Mouse (Mus musculus): Measurements from ENCODE around the gene Stx8. TPM values are rescaled to one million over a fixed set of nuclear protein-coding genes. Genes with fewer than 3 reads are reported as not detected.

Stx8 gene
- polyA plus RNA-seq, 1 experiment: 8.7 TPM

GRCm38 (mm10) chr11:68142296-68142695 is 176.3 kb downstream of the Stx8 start:
- Histone ChIP-seq H3K4me1 (ENCODE audit: control insufficient read depth, insufficient read depth, low read length) (no peaks in the 10 kb centered on the region), H3K4me3 (replicated peaks; ENCODE audit: extremely low read depth, low read depth, low read length) (no peak overlapping the region)
- TF ChIP-seq CTCF (IDR thresholded peaks at IDR 0.05; ENCODE audit: insufficient read depth, low read length): no peak
- 70% methylated on average over 8 of the region's 8 CpGs for WGBS
- DNase-seq: no peak

DNA sequence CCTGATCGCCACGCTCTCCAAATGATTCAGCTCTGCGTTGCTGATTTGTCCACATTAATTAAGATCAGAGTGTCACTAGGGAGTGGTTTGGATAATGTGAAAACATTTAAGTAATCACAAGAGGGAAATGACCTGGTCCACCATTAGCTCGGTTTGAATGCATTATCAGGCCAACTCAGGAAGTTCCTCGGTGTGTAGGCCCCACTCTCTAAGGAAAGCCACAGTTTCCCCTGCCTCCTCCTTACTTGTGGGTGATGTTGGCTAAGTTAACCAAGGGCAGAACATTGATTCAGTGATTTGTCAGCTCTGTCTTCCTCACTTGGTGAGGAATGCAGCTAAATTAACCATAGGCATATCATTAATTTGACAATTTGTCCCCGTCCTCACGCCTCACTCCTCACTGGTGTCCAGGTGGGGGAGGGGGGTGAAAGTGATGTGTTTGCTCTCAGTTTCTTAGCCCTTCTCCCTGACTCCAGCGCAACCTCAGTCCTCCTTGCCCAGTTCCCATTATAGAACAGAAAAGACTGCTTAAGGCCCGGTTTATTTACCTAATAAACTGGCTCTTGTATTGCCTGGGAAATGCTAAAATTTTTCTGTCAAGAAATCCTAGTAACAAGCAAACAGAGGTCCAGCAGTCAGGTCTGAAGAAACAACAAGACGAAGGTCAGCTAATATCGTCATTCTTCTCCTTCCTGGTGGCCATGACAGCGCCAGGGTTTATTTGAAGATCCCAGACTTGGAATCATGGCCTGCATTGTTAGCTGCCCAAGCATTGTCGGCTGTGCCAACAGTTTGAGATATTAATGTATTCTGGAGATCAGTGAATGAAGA is 178.5 kb downstream of the Stx8 start:
- 54% methylated on average over 13 of the region's 13 CpGs for WGBS

DNA sequence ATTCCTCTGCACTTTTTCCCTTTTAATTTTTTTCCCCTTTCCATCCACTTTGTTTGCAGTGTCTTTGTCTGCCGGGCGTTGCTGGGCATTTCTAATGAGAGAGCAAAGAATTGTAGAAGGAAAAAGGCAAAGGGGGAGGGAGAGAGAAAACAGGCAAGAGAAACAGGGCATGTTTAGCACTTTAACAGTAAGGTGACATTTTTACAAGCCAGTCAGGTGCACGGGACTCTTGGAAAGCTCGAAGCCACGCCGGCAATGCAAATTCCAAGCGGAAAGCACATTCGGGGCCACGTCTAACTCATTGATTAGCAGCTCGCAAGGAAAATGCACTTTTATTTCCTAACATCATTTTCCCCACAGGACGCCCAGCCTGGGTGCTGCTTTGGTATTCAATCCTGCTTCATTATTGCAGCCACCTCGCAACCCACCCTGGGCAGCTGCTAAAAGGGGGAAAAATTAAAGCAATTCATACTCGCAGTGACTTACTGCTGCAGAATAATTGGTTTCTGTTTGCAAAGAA is 179.1 kb downstream of the Stx8 start:
- TF ChIP-seq POLR2A (IDR thresholded peaks at IDR 0.05; ENCODE audit: borderline replicate concordance, extremely low read depth, low read depth, low read length): no peak
- TF ChIP-seq CTCF (IDR thresholded peaks at IDR 0.05; ENCODE audit: insufficient read depth, low read length): no peak
- Histone ChIP-seq H3K4me1 (ENCODE audit: control insufficient read depth, insufficient read depth, low read length) (no peaks in the 10 kb centered on the region), H3K4me3 (replicated peaks; ENCODE audit: extremely low read depth, low read depth, low read length) (no peak overlapping the region)
- DNase-seq: no peak
- WGBS: 78% methylated on average over 13 of the region's 13 CpGs

More for the DNA sequence above, 178.5 kb downstream of the Stx8 start:
- TF ChIP-seq POLR2A (IDR thresholded peaks at IDR 0.05; ENCODE audit: borderline replicate concordance, extremely low read depth, low read depth, low read length) (no peak), CTCF (IDR thresholded peaks at IDR 0.05; ENCODE audit: insufficient read depth, low read length) (no peak)
- no peaks in the 10 kb centered on the region for H3K4me1 ChIP-seq (ENCODE audit: control insufficient read depth, insufficient read depth, low read length)
- no peak for DNase-seq
- no peak overlapping the region for H3K4me3 ChIP-seq (replicated peaks; ENCODE audit: extremely low read depth, low read depth, low read length)

DNA sequence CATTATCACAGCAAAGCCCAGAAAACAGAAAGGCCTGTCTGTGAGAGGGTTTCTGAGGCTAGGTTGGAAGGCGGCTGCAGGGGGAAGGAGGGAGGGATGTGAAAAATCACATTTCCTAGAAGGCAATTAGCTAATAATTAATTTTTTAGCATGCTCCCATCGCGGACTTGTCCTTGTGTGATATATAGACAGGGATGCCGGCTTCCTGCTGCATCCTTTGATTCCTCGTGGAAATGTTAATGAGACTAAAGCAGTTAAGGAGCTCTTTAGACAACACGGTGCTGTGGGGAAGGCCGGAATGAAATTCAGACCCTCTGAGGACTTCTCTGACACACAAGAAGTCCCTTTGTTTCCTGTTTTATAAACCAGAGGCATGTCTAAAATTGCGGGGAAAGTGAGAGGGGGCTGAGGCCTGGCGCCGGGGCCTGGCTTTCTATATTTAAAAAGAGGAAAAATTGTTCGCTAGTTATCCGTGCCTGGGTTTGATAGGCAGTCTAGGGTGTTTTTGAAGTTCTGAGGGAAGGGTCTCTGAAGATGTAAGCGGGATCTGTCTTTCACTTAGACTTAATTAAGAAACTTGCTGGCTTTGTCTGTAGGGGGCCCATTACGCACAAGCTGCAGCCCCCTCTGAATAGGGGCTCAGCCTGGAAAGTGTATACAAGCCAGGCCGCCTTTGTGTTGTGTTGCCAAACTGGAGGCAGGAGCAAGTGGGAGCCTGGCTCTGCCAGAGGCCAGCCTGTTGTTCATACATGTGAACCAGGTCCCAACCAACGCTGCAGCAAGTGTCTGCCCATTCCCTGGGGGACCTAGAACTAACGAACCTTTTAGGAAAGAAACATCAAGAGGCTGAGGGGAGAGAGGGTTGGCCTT is 179.8 kb downstream of the Stx8 start:
- DNase-seq: no peak
- Histone ChIP-seq H3K4me1 (ENCODE audit: control insufficient read depth, insufficient read depth, low read length) (no peaks in the 10 kb centered on the region), H3K4me3 (replicated peaks; ENCODE audit: extremely low read depth, low read depth, low read length) (no peak overlapping the region)
- TF ChIP-seq CTCF (IDR thresholded peaks at IDR 0.05; ENCODE audit: insufficient read depth, low read length): no peak
- no peak for TF ChIP-seq POLR2A (IDR thresholded peaks at IDR 0.05; ENCODE audit: borderline replicate concordance, extremely low read depth, low read depth, low read length)
- 79% methylated on average over 17 of the region's 17 CpGs for WGBS

DNA sequence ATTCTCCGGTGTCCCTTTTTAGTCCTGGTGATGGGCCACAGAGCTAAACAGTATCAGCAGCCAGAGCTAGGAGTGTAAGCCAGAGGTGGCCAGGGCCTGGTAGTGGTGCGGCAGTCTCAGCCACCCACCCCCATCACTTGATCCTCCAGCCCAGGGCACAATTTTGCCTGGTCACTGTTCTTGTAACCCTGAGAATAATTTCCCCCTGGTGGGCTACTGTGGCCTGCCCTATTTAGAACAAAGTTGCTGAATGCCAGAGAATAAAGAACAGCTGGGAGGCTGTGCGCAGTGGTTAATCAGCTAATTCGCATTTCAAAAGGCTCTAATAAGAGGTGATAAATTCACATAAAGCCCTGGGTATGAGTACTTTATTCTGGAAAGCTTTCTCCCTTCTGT is 180.5 kb downstream of the Stx8 start:
- Histone ChIP-seq H3K4me1 (ENCODE audit: control insufficient read depth, insufficient read depth, low read length) (no peaks in the 10 kb centered on the region), H3K4me3 (replicated peaks; ENCODE audit: extremely low read depth, low read depth, low read length) (no peak overlapping the region)
- no peak for DNase-seq
- 93% methylated on average over 4 of the region's 4 CpGs for WGBS
- TF ChIP-seq POLR2A (IDR thresholded peaks at IDR 0.05; ENCODE audit: borderline replicate concordance, extremely low read depth, low read depth, low read length) (no peak), CTCF (IDR thresholded peaks at IDR 0.05; ENCODE audit: insufficient read depth, low read length) (no peak)

DNA sequence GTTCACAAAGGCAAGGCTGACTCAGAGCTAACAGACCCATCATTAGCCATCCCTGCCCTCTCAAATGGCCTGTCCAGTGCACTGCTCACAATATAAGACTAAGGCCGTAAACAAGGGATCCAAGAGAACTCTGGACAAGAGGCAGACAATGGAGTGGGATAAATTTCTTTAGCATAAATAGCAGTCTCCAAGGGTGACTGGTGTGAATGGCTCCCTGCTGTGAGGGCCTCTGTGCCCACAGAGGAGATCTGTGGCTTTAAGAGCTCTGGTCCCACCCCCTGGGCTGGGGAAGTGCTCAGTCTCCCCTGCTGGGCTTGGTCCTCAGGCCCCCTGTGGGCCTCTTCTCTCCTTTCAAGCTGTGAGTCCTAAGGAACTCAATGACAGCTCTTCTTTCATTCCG is 184.9 kb downstream of the Stx8 start:
- TF ChIP-seq CTCF (IDR thresholded peaks at IDR 0.05; ENCODE audit: insufficient read depth, low read length): no peak
- TF ChIP-seq POLR2A (IDR thresholded peaks at IDR 0.05; ENCODE audit: borderline replicate concordance, extremely low read depth, low read depth, low read length): no peak
- H3K4me3 ChIP-seq (replicated peaks; ENCODE audit: extremely low read depth, low read depth, low read length): no peak overlapping the region
- DNase-seq: no peak
- 97% methylated on average over 2 of the region's 2 CpGs for WGBS
- H3K4me1 ChIP-seq (ENCODE audit: control insufficient read depth, insufficient read depth, low read length): no peaks in the 10 kb centered on the region; the same call in 1 of the 2 replicates

DNA sequence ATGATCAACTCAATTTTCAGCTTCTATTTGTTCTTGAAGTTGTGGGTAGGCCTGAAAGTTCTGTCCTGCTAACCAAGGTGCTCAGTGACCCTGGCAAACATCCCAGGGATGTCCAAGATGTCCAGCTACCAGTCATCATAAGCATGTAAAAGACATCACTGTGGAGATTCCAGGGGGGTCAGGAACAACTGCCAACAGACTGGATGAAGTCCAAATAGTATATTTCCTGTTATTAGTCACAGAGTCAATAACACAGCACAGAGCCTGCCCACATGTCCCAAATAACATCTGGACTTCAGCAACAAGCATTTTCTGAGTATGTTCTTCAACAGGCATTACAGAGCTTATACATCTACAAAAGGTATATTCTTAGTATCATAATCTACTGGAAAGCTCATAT is 189.8 kb downstream of the Stx8 start:
- no peak for DNase-seq
- no peak overlapping the region for H3K4me3 ChIP-seq (replicated peaks; ENCODE audit: extremely low read depth, low read depth, low read length)
- H3K4me1 ChIP-seq (ENCODE audit: control insufficient read depth, insufficient read depth, low read length): no peaks in the 10 kb centered on the region; the same call in 1 of the 2 replicates
- TF ChIP-seq POLR2A (IDR thresholded peaks at IDR 0.05; ENCODE audit: borderline replicate concordance, extremely low read depth, low read depth, low read length) (no peak), CTCF (IDR thresholded peaks at IDR 0.05; ENCODE audit: insufficient read depth, low read length) (no peak)

DNA sequence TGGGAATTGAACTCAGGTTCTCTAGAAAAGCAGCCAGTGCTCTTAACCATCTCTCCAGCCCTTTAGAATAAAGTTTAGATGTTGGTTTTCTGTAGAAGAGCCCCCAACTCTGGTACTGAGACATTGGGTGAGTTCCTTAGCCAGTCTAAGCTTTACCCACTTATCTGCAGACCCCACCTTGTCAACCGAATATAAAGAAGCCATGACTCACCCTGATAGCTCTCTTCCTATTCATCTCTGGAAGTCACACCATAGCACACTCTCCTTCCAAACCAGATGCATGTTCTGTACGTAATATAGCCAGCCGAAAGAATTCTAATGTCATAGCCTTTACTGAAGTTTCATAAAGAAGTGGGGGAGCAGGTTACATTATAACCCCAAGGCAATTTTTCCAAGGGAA is 192.2 kb downstream of the Stx8 start:
- no peak overlapping the region for H3K4me3 ChIP-seq (replicated peaks; ENCODE audit: extremely low read depth, low read depth, low read length)
- no peak for DNase-seq
- 93% methylated on average over 3 of the region's 3 CpGs for WGBS
- TF ChIP-seq CTCF (IDR thresholded peaks at IDR 0.05; ENCODE audit: insufficient read depth, low read length): no peak
- no peak for TF ChIP-seq POLR2A (IDR thresholded peaks at IDR 0.05; ENCODE audit: borderline replicate concordance, extremely low read depth, low read depth, low read length)
- no peaks in the 10 kb centered on the region; the same call in 1 of the 2 replicates for H3K4me1 ChIP-seq (ENCODE audit: control insufficient read depth, insufficient read depth, low read length)

GRCm38 (mm10) chr11:68159867-68160266 is 193.9 kb downstream of the Stx8 start:
- Histone ChIP-seq H3K4me3 (replicated peaks; ENCODE audit: extremely low read depth, low read depth, low read length) (no peak overlapping the region), H3K4me1 (ENCODE audit: control insufficient read depth, insufficient read depth, low read length) (no peaks in the 10 kb centered on the region; the same call in 1 of the 2 replicates)
- 92% methylated on average over 4 of the region's 4 CpGs for WGBS
- DNase-seq: no peak
- TF ChIP-seq CTCF (IDR thresholded peaks at IDR 0.05; ENCODE audit: insufficient read depth, low read length) (no peak), POLR2A (IDR thresholded peaks at IDR 0.05; ENCODE audit: borderline replicate concordance, extremely low read depth, low read depth, low read length) (no peak)
